Mouse (Mus musculus): Measurements from ENCODE around the gene Bcas1. TPM values are rescaled to one million over a fixed set of nuclear protein-coding genes. Genes with fewer than 3 reads are reported as not detected.

The Bcas1 gene
- polyA plus RNA-seq, 2 experiments, result 0.45 to 1.0 TPM

DNA sequence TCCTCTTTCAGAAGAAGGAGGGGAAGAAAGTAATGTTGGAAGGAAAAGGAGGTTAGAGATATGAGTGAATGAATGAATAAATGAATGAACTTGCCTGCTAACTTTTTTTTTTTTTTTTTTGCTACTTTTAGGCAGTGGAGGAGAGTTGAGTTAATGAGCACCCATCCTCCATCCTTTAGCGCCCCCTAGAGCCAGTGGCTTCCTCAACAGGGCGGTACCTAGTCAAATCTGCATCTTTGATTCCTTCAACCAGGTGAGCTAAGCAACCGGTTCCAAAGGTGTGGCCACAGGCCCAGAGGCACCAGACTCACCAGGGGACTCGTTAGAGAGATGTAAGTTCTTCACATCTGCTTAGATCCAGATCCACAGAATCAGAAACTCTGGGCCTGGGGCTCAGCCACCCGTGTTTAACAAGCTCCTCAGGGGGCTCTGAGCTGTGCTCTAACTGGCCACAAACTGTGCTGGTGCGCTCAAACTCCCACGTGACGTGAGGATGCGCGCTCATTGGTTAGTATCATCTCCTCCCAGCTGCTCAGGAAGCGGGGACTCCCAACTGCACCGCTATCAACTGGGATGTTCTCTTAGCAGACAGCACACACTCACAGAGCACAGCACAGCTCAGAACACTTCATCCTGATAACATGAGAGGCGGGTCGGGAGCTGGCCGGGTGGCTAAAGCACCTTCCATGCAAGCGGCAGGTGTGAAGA, 70.8 kb downstream of the Bcas1 start:
- Histone ChIP-seq H3K27me3 (ENCODE audit: control insufficient read depth, insufficient read depth, low read length) (no peaks in the 10 kb centered on the region), H3K4me1 (ENCODE audit: control insufficient read depth, insufficient read depth, low read length) (no peaks in the 10 kb centered on the region), H3K4me3 (replicated peaks; ENCODE audit: low read length) (no peak overlapping the region), H3K9me3 (ENCODE audit: control insufficient read depth, low read length) (no peaks in the 10 kb centered on the region), H3K36me3 (ENCODE audit: control insufficient read depth, insufficient read depth, low read length) (no peaks in the 10 kb centered on the region), H3K4me2 (replicated peaks; ENCODE audit: low read depth, low read length, severe bottlenecking) (no peak overlapping the region), H3K9ac (ENCODE audit: low read depth, low read length, severe bottlenecking) (no peak overlapping the region), H3K27ac (replicated peaks; ENCODE audit: low read depth, low read length) (no peak overlapping the region)
- WGBS, result 58% methylated on average over 16 of the region's 16 CpGs
- no peak for TF ChIP-seq POLR2A (IDR thresholded peaks at IDR 0.05; ENCODE audit: borderline replicate concordance, extremely low read depth, insufficient read depth, insufficient read length)
- ATAC-seq (ENCODE audit: low FRiP score, low read depth), result no peak
- DNase-seq (ENCODE audit: low spot score), result no peak

- H3K9me3 ChIP-seq (ENCODE audit: control insufficient read depth, low read length), result no peaks in the 10 kb centered on the region
- H3K9ac ChIP-seq (ENCODE audit: low read depth, low read length, severe bottlenecking), result no peak overlapping the region
- H3K27me3 ChIP-seq (ENCODE audit: control insufficient read depth, insufficient read depth, low read length), result no peaks in the 10 kb centered on the region
- ATAC-seq (ENCODE audit: low FRiP score, low read depth) (peak; percentile 79), DNase-seq (ENCODE audit: low spot score) (peak; percentile 94)
- 14% methylated on average over 10 of the region's 10 CpGs for WGBS
- H3K27ac ChIP-seq (replicated peaks; ENCODE audit: low read depth, low read length), result no peak overlapping the region
- H3K4me3 ChIP-seq (replicated peaks; ENCODE audit: low read length), result no peak overlapping the region
- no peaks in the 10 kb centered on the region for H3K36me3 ChIP-seq (ENCODE audit: control insufficient read depth, insufficient read depth, low read length)
- no peaks in the 10 kb centered on the region for H3K4me1 ChIP-seq (ENCODE audit: control insufficient read depth, insufficient read depth, low read length)
- no peak for TF ChIP-seq POLR2A (IDR thresholded peaks at IDR 0.05; ENCODE audit: borderline replicate concordance, extremely low read depth, insufficient read depth, insufficient read length)
- H3K4me2 ChIP-seq (replicated peaks; ENCODE audit: low read depth, low read length, severe bottlenecking), result peak overlapping the region; percentile 32; the same call in 1 of the 2 replicates
Observed at GRCm38 (mm10) chr2:170354963-170355367, 72.7 kb downstream of the Bcas1 start.

DNA sequence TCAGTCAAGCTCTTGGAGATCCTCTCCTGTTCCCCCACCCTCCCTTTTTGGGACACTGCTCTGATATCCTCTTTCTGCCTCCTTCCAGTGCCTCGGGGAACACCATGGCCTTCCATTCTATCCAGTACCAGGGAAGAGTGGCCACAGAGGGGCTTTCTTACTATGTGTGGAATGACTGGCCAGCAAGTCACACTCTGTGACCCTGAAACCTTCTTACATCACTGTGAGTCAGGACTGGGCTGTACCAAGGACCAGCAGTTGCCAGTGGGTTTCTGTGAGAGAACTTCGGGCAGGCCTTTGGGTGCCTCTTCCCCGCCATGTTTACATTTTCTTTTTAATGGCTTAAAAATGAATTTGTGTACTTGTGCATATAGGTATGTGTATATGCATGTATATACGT, 75.4 kb downstream of the Bcas1 start:
- H3K27me3 ChIP-seq (ENCODE audit: control insufficient read depth, insufficient read depth, low read length), result no peaks in the 10 kb centered on the region
- TF ChIP-seq POLR2A (IDR thresholded peaks at IDR 0.05; ENCODE audit: borderline replicate concordance, extremely low read depth, insufficient read depth, insufficient read length), result no peak
- no peak overlapping the region for H3K27ac ChIP-seq (replicated peaks; ENCODE audit: low read depth, low read length)
- no peak overlapping the region for H3K4me2 ChIP-seq (replicated peaks; ENCODE audit: low read depth, low read length, severe bottlenecking)
- 90% methylated on average over 4 of the region's 4 CpGs for WGBS
- ATAC-seq (ENCODE audit: low FRiP score, low read depth), result no peak
- peaks cover 3% of the 10 kb centered on the region; the same call in 1 of the 2 replicates for H3K4me1 ChIP-seq (ENCODE audit: control insufficient read depth, insufficient read depth, low read length)
- DNase-seq (ENCODE audit: low spot score), result no peak
- no peak overlapping the region for H3K9ac ChIP-seq (ENCODE audit: low read depth, low read length, severe bottlenecking)
- no peak overlapping the region for H3K4me3 ChIP-seq (replicated peaks; ENCODE audit: low read length)
- H3K9me3 ChIP-seq (ENCODE audit: control insufficient read depth, low read length), result no peaks in the 10 kb centered on the region
- H3K36me3 ChIP-seq (ENCODE audit: control insufficient read depth, insufficient read depth, low read length), result no peaks in the 10 kb centered on the region

DNA sequence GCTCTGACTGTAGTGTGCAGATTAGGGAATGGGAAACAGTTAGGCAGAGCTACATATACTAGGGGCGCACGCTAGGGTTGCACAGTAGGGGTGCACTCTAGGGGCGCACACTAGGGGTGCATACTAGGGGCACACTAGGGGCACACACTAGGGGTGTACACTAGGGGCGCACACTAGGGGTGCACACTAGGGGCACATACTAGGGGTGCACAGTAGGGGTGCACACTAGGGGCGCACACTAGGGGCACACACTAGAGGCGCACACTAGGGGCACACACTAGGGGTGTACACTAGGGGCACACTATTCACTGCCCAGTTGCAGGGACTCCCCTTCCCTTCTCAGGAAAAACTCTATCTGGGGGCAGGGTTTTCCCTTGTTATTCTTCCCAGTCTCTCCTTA, 75.8 kb downstream of the Bcas1 start:
- TF ChIP-seq POLR2A (IDR thresholded peaks at IDR 0.05; ENCODE audit: borderline replicate concordance, extremely low read depth, insufficient read depth, insufficient read length), result no peak
- 91% methylated on average over 6 of the region's 6 CpGs for WGBS
- no peak overlapping the region for H3K4me3 ChIP-seq (replicated peaks; ENCODE audit: low read length)
- peaks cover 3% of the 10 kb centered on the region; the same call in 1 of the 2 replicates for H3K4me1 ChIP-seq (ENCODE audit: control insufficient read depth, insufficient read depth, low read length)
- no peak overlapping the region for H3K4me2 ChIP-seq (replicated peaks; ENCODE audit: low read depth, low read length, severe bottlenecking)
- no peak for DNase-seq (ENCODE audit: low spot score)
- no peaks in the 10 kb centered on the region for H3K9me3 ChIP-seq (ENCODE audit: control insufficient read depth, low read length)
- H3K27ac ChIP-seq (replicated peaks; ENCODE audit: low read depth, low read length), result no peak overlapping the region
- H3K36me3 ChIP-seq (ENCODE audit: control insufficient read depth, insufficient read depth, low read length), result no peaks in the 10 kb centered on the region
- no peaks in the 10 kb centered on the region for H3K27me3 ChIP-seq (ENCODE audit: control insufficient read depth, insufficient read depth, low read length)
- no peak overlapping the region for H3K9ac ChIP-seq (ENCODE audit: low read depth, low read length, severe bottlenecking)
- ATAC-seq (ENCODE audit: low FRiP score, low read depth), result no peak

- DNase-seq (ENCODE audit: low spot score) (no peak), ATAC-seq (ENCODE audit: low FRiP score, low read depth) (no peak; the same call in 1 of the 2 replicates)
- Histone ChIP-seq H3K9ac (ENCODE audit: low read depth, low read length, severe bottlenecking) (no peak overlapping the region), H3K36me3 (ENCODE audit: control insufficient read depth, insufficient read depth, low read length) (no peaks in the 10 kb centered on the region), H3K27me3 (ENCODE audit: control insufficient read depth, insufficient read depth, low read length) (no peaks in the 10 kb centered on the region), H3K4me1 (ENCODE audit: control insufficient read depth, insufficient read depth, low read length) (peaks cover 16% of the 10 kb centered on the region), H3K27ac (replicated peaks; ENCODE audit: low read depth, low read length) (no peak overlapping the region), H3K4me2 (replicated peaks; ENCODE audit: low read depth, low read length, severe bottlenecking) (no peak overlapping the region), H3K9me3 (ENCODE audit: control insufficient read depth, low read length) (no peaks in the 10 kb centered on the region), H3K4me3 (replicated peaks; ENCODE audit: low read length) (no peak overlapping the region)
- TF ChIP-seq POLR2A (IDR thresholded peaks at IDR 0.05; ENCODE audit: borderline replicate concordance, extremely low read depth, insufficient read depth, insufficient read length), result no peak
- WGBS, result 81% methylated on average over 5 of the region's 5 CpGs
Observed at GRCm38 (mm10) chr2:170349784-170350183, 77.9 kb downstream of the Bcas1 start.
